Mouse (Mus musculus) limb, embryonic 15.5 days (tissue): ENCODE results near the gene Zfp281. TPM values are rescaled to one million over a fixed set of nuclear protein-coding genes. Genes with fewer than 3 reads are reported as not detected.

ENCODE experiments used
- ATAC-seq: fragments of 200-750 bp; cut with Nextera tagmentation; 2 replicates; pipeline ENCODE4 v1.8.0; 2017; ENCODE audit warnings: low read depth, moderate TSS enrichment; ENCODE audit not compliant: insufficient number of reproducible peaks, low FRiP score, low TSS enrichment
- H3K27ac ChIP-seq: fragments of 300-500 bp; sonication (generic); 2 replicates; pipeline ENCODE4 v1.5.1; 2015; ENCODE audit warnings: moderate library complexity, mild to moderate bottlenecking, inconsistent platforms
- H3K27me3 ChIP-seq: fragments of 300-500 bp; sonication (generic); 2 replicates; pipeline ENCODE4 v1.6.1; 2015; ENCODE audit warnings: inconsistent platforms
- H3K36me3 ChIP-seq: fragments of 300-500 bp; sonication (generic); 2 replicates; pipeline ENCODE4 v1.6.1; 2015; ENCODE audit warnings: inconsistent platforms
- H3K4me1 ChIP-seq: fragments of 300-500 bp; sonication (generic); 2 replicates; pipeline ENCODE4 v1.6.1; 2015; ENCODE audit warnings: inconsistent platforms
- H3K4me2 ChIP-seq: fragments of 300-500 bp; sonication (generic); 2 replicates; pipeline ENCODE4 v1.6.1; 2015; ENCODE audit warnings: mild to moderate bottlenecking, inconsistent platforms
- H3K4me3 ChIP-seq: fragments of 300-500 bp; sonication (generic); 2 replicates; pipeline ENCODE4 v1.5.1; 2015; ENCODE audit warnings: mild to moderate bottlenecking, inconsistent platforms
- H3K9ac ChIP-seq: fragments of 300-500 bp; sonication (generic); 2 replicates; pipeline ENCODE4 v1.6.1; 2015; ENCODE audit warnings: inconsistent platforms
- H3K9me3 ChIP-seq: fragments of 300-500 bp; sonication (generic); 2 replicates; pipeline ENCODE4 v1.6.1; 2016; ENCODE audit warnings: inconsistent platforms
- WGBS: fragments of 180-500 bp; shearing (Covaris S2); methylation state at CpG from one replicate; pipeline ENCODE4 v1.1.7; 2015; 5-methylcytosine and 5-hydroxymethylcytosine counted together
- polyA plus RNA-seq: library from polyadenylated mRNA; unstranded; fragments of >200 nt; fragmentation: Nextera tagmentation; extraction: Ambion mirVana; gene quantifications from 2 replicates; pipeline ENCODE4 v1.2.1, GENCODE M21; 2015

Gene Zfp281
- 15.8 and 17.3 TPM in 2 replicates for polyA plus RNA-seq

DNA sequence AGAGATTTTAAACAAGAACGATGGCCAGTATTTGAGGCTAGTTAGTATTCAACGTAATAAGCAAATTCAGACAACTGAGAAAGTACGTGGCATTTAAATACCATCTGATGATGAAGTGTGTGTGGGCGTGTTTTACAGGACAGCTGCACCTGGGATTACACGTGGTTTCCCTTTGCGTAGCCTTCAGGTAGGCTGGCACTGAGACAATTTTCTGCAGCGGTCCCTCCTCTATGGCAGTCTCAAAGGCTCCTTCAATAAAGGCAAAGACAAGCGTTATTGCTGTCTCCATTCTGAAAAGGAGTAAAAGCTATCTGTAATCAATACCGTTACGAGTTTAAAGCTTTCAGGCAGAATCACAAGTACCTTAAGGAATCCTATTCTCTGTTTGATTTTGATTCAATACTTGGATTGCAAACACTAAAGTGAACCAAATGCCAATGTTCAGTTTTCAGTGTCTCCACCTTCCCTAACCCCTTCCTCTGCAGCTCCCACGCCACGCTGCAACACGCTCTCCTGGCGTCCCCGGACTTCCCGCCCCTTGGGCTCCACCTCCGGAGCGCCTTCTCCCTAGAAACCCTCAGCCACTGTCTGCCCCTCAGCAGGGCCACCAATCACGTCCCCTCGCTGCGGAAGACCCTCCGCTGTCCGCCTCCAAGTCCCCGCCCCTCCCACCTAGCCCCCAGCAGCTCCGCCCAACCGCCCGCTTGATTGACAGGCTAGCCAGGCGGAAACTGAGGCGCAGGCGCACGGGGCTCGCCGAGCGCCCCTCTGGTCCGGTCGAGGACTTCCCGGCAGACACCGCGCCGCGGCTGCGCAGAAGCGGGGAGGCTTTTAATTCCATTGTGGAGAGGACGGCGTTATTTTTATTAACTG, at the start of gene Zfp281:
Zfp281 (plus strand) TSS at position 756 of the 873 bp plus-strand sequence.
- H3K36me3 ChIP-seq: peaks cover 20% of the 10 kb centered on the region
- peak within 1 kb of the TSS; percentile 92 for H3K4me3 ChIP-seq
- H3K4me2 ChIP-seq: peak within 1 kb of the TSS; percentile 58
- H3K4me1 ChIP-seq: peaks cover 22% of the 10 kb centered on the region
- peak within 1 kb of the TSS; percentile 89 for H3K9ac ChIP-seq
- 1% methylated on average over 45 of the region's 45 CpGs for WGBS
- peak; percentile 98 for ATAC-seq
- H3K27me3 ChIP-seq: no peaks in the 10 kb centered on the region
- H3K27ac ChIP-seq: peak within 1 kb of the TSS; percentile 95
- H3K9me3 ChIP-seq: no peaks in the 10 kb centered on the region

DNA sequence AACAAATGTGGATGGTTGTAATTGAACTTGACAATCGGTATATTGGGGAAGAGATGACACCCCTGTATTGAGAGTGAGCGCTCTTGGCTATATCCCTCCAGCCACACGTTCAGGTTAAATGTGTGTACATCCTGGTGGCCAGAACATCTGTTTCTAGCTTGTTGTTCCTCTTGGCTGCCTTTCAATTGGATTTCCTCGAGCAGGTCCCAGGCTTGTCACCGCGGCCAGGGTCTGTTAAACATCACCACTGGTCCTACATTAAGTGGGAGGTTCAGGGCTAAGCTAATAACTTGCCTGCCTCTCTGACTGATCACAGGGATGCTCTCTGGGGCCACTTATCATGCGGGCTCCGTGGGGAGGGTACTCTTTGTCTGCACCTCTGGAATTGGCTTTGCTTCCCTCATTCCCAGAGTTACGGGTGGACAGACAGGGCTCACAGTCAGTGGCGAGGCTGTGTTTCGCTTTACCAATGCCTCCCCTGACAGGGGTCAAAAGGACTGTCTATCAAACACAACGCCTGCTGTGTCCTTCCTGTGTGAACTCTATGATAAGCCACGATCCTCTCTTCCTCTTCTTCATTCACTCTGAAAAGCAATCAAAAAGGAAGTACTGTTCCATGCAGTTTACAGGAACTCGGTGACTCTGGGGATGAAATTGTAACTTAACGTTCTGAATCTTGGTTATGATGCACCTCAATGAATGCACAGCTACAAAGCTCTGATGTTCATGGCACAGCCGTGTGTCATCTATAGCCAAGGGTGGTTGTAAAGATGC, 46.6 kb upstream of the Zfp281 start:
- H3K36me3 ChIP-seq: no peaks in the 10 kb centered on the region
- H3K9me3 ChIP-seq: no peaks in the 10 kb centered on the region
- peak overlapping the region; percentile 22; the same call in 1 of the 2 replicates for H3K4me2 ChIP-seq
- H3K27me3 ChIP-seq: peaks cover 14% of the 10 kb centered on the region
- ATAC-seq: no peak; the same call in 1 of the 2 replicates
- no peak overlapping the region for H3K9ac ChIP-seq
- no peak overlapping the region for H3K27ac ChIP-seq
- 31% methylated on average over 16 of the region's 16 CpGs for WGBS
- H3K4me1 ChIP-seq: peaks cover 8% of the 10 kb centered on the region
- H3K4me3 ChIP-seq: no peak overlapping the region

DNA sequence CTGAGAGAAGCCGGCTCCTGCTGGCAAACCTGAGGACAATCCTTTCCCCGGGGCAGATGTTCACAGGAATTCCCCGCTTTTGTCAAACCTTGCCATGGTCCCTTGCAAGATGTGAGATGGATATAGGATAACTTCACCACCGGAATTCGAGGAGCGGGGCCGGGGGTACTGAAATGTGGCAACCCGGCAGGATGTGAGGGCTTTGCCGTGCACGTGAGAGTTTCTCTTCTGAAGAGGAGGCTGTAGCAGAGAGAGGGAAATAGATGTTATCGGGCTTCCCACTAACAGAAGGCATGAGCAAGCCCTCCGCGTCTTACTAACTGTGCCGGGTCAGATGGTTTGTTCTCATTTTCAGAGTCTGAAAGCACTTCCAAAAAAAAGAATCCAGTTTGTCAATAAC, 45.3 kb upstream of the Zfp281 start:
- Histone ChIP-seq H3K36me3 (no peaks in the 10 kb centered on the region), H3K9me3 (no peaks in the 10 kb centered on the region), H3K4me2 (no peak overlapping the region), H3K4me3 (no peak overlapping the region), H3K27ac (no peak overlapping the region), H3K27me3 (peaks cover 14% of the 10 kb centered on the region), H3K4me1 (peaks cover 8% of the 10 kb centered on the region), H3K9ac (no peak overlapping the region)
- no peak for ATAC-seq
- 79% methylated on average over 14 of the region's 14 CpGs for whole genome bisulfite sequencing

DNA sequence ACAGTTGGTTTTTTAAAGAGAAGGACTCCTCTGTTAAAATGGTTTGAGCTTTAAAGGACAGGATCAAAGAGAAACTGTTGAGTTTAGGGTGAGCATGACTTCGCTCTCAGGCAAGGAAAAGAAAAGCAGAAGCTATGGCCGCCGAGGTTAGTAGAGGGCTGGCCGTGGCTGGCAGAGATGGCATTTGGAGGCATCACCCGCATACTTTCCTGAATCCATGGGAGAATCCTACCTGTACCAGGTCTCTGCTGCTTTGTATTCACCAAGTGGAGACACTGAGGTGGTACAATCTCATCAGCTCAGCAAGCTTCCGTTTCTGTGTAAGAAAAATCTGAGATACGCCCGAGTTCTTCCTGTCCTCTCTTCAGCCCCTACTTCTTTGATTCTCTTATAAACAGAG, 44.4 kb upstream of the Zfp281 start:
- no peak overlapping the region for H3K4me3 ChIP-seq
- H3K9me3 ChIP-seq: no peaks in the 10 kb centered on the region
- no peak overlapping the region for H3K27ac ChIP-seq
- H3K36me3 ChIP-seq: no peaks in the 10 kb centered on the region
- H3K4me2 ChIP-seq: no peak overlapping the region
- peaks cover 8% of the 10 kb centered on the region for H3K4me1 ChIP-seq
- WGBS: 85% methylated on average over 8 of the region's 8 CpGs
- no peak for ATAC-seq
- peaks cover 14% of the 10 kb centered on the region for H3K27me3 ChIP-seq
- no peak overlapping the region for H3K9ac ChIP-seq

DNA sequence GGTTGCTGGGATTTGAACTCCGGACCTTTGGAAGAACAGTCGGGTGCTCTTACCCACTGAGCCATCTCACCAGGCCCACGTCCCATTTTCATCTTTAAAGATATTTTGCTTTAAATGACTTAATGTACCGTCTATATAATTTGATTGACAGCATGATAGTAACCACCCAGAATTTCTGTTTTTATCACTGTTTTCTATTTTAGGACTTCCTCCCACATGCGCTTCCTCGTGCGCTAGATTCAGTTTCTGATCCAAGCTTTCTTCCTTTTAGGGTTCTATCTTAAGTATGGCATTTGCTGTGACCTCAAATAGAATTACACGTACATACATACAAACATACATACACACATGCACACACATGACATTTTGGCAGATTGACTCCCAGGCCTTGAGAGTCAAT, 42.9 kb upstream of the Zfp281 start:
- Histone ChIP-seq H3K27me3 (peaks cover 14% of the 10 kb centered on the region), H3K36me3 (no peaks in the 10 kb centered on the region), H3K9me3 (no peaks in the 10 kb centered on the region), H3K4me3 (no peak overlapping the region), H3K9ac (no peak overlapping the region), H3K27ac (no peak overlapping the region), H3K4me2 (no peak overlapping the region), H3K4me1 (peaks cover 8% of the 10 kb centered on the region)
- 84% methylated on average over 8 of the region's 8 CpGs for WGBS
- ATAC-seq: no peak

DNA sequence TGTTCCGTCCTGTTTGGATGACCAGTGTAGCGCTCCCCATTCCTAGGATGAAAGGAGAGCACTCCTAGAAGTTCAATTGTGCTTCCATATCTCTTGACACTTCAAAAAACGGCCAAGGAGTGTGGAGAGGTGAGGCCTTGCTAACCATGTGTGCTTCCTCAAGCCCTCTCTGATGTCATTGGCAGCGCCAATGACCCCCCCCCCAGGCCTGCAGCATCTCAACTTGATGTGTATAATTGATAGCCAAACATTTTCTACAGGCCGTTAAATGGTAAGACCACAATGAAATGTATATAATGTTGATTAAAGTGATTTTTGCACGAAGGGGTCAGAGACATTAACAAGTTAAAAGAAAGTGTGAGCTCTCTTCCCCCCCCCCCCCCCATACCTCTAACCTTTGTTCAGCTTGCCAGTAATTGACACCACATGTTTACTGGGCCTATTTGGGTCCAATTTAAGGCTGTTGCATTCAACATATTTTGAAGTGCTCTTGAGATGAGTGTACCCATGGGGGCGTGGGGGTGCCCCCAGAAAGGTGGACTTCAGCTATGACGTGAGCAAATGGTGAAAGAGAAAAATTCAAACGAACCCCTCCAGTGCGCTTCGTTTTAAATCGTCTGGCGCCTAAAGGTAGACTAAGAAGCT, 36.8 kb upstream of the Zfp281 start:
- H3K9ac ChIP-seq: no peak overlapping the region
- no peak for ATAC-seq

DNA sequence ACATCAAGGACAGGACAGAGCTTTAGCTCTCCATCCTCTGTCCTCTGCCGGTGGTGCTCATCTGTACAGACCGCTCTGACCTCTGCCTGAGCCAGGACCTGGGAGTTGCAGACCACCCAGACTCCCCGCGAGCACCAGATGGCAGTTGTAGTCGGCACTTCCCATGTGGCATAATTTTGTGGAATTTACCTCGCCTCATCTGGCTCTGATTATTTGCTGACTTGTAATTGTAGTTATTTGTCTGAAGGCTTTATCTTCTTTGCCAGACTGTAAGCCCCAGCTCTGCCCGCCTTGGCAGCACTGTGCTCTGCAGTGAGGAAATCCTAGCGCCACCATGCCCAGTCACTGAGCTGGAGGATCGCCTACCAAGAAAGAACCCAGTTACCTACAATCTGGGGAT, 35.8 kb upstream of the Zfp281 start:
- Histone ChIP-seq H3K4me1 (peaks cover 8% of the 10 kb centered on the region), H3K9me3 (no peaks in the 10 kb centered on the region), H3K4me2 (peak overlapping the region; percentile 37), H3K27me3 (no peaks in the 10 kb centered on the region; the same call in 1 of the 2 replicates), H3K27ac (no peak overlapping the region), H3K9ac (no peak overlapping the region), H3K36me3 (no peaks in the 10 kb centered on the region), H3K4me3 (peak overlapping the region; percentile 15; the same call in 1 of the 2 replicates)
- no peak for ATAC-seq
- WGBS: 13% methylated on average over 9 of the region's 9 CpGs

More for the DNA sequence above, 36.8 kb upstream of the Zfp281 start:
- Histone ChIP-seq H3K4me1 (peaks cover 8% of the 10 kb centered on the region), H3K36me3 (no peaks in the 10 kb centered on the region), H3K9me3 (no peaks in the 10 kb centered on the region), H3K27ac (no peak overlapping the region), H3K4me3 (no peak overlapping the region), H3K4me2 (no peak overlapping the region), H3K27me3 (no peaks in the 10 kb centered on the region; the same call in 1 of the 2 replicates)
- 44% methylated on average over 13 of the region's 13 CpGs for WGBS

DNA sequence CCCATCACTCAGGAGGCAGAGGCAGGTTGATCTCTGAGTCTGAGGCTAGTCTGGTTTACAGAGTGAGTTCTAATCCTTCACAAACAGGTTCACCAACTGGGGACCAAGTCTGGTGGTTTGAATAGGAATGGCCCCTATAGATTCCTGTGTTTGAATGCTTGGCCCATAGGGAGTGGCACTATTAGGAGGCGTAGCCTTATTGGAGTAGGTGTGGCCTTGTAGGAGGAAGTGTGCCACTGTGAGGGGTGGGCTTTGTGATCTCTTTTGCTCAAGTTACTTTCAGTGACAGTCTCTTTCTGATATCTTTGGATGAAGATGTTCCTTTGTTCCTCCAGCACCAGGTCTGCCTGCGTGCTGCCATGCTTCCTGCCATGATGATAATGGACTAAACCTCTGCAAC, 32.0 kb upstream of the Zfp281 start:
- Histone ChIP-seq H3K9ac (no peak overlapping the region), H3K4me1 (peaks cover 8% of the 10 kb centered on the region), H3K4me2 (no peak overlapping the region), H3K27me3 (no peaks in the 10 kb centered on the region; the same call in 1 of the 2 replicates), H3K36me3 (no peaks in the 10 kb centered on the region), H3K9me3 (no peaks in the 10 kb centered on the region), H3K4me3 (no peak overlapping the region), H3K27ac (no peak overlapping the region)
- no peak for ATAC-seq
- 95% methylated on average over 2 of the region's 2 CpGs for WGBS

DNA sequence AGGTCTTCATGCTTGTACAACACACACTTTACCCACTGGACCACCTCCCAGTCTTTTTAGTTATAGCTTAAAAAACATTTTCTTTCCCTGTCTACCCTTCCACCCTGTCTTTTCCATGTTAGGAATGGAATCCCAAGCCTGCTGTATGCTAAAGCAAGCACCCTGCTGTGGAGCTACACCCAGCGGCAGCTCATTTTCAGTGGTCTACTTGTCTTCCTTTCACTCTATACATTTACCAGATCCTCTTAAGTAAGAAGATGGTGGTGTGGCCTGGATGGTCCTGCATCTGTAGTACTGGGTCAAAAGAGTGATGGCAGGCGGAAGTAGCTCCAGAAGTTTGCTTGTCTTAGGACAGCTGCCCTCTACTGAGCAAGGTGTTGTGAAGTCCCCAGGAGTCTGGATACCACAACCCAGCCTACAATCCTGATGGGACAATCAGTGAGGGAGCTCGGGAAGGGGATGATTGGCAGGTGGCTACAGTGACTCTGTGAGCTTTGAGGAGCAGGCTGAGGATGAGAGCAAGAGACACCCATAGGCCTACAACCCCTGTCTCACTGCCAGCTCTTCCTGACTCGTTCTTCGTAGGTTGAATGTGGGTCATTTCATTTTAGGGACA, 30.4 kb upstream of the Zfp281 start:
- no peak overlapping the region for H3K9ac ChIP-seq
- H3K27me3 ChIP-seq: no peaks in the 10 kb centered on the region; the same call in 1 of the 2 replicates
- no peak overlapping the region for H3K4me3 ChIP-seq
- H3K27ac ChIP-seq: no peak overlapping the region
- H3K4me1 ChIP-seq: no peaks in the 10 kb centered on the region
- H3K4me2 ChIP-seq: no peak overlapping the region
- WGBS: 92% methylated on average over 5 of the region's 5 CpGs
- no peaks in the 10 kb centered on the region for H3K9me3 ChIP-seq
- no peak for ATAC-seq
- H3K36me3 ChIP-seq: no peaks in the 10 kb centered on the region

DNA sequence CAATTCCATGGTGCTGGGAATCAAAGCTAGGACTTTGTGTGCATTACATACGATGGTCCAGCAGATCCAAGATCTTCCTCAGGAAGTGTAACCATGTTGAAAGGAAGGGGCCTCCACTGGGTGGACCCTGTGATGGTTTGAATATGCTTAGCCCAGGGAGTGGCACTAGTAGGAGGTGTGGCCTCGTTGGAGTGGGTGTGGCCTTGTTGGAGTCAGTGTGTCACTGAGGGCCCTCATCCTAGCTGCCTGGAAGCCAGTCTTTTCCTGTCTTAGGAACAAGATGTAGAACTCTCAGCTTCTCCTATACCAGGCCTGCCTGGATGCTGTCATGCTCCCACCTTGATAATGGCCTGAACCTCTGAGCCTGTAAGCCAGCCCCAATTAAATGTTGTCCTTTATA, 27.9 kb upstream of the Zfp281 start:
- no peak for ATAC-seq
- H3K4me3 ChIP-seq: no peak overlapping the region
- H3K36me3 ChIP-seq: no peaks in the 10 kb centered on the region
- H3K27ac ChIP-seq: no peak overlapping the region
- no peaks in the 10 kb centered on the region for H3K9me3 ChIP-seq
- H3K27me3 ChIP-seq: no peaks in the 10 kb centered on the region
- no peaks in the 10 kb centered on the region for H3K4me1 ChIP-seq
- WGBS: 68% methylated on average over 2 of the region's 2 CpGs
- no peak overlapping the region for H3K4me2 ChIP-seq
- H3K9ac ChIP-seq: no peak overlapping the region

DNA sequence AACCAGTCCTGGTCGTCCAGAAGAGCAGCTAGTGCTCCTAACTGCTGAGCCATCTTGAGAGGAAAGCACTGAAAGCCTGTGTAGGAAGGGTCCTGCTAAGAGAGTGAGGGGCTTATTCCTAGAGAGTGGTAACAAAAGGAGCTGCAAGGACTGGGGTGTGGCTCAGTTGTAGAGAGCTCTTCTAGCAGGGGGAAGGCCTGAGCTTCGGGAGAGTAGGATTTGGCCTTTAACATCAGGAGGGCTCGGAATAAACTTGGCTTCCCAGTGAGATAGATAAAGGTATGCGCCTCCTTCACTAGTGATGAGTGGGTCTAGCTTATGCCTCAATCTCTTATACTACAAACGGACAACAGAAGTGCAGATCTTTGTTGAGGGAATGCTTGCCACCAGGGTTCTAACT, 26.4 kb upstream of the Zfp281 start:
- no peak for ATAC-seq
- no peak overlapping the region for H3K27ac ChIP-seq
- no peaks in the 10 kb centered on the region for H3K9me3 ChIP-seq
- H3K4me3 ChIP-seq: no peak overlapping the region
- no peaks in the 10 kb centered on the region for H3K4me1 ChIP-seq
- no peaks in the 10 kb centered on the region for H3K36me3 ChIP-seq
- no peak overlapping the region for H3K4me2 ChIP-seq
- WGBS: 75% methylated on average over 5 of the region's 5 CpGs
- H3K9ac ChIP-seq: no peak overlapping the region
- H3K27me3 ChIP-seq: no peaks in the 10 kb centered on the region
